Mouse (Mus musculus) stomach, embryonic 14.5 days (tissue): Measurements from ENCODE around the gene Wdr35. TPM values are rescaled to one million over a fixed set of nuclear protein-coding genes. Genes with fewer than 3 reads are reported as not detected.
A peak's percentile ranks its signal among the peaks of the same experiment; 100 is the strongest.

Source experiments
- ATAC-seq: fragments of 200-750 bp; cut with Nextera tagmentation; 2 replicates; pipeline ENCODE4 v1.8.0; 2017; ENCODE audit warnings: low read depth, moderate TSS enrichment; ENCODE audit not compliant: insufficient number of reproducible peaks, insufficient read depth, low FRiP score
- H3K27ac ChIP-seq: fragments of 300-500 bp; sonication (generic); 2 replicates; pipeline ENCODE4 v1.5.1; 2014; ENCODE audit warnings: mild to moderate bottlenecking, low read length, moderate library complexity, mixed read lengths
- H3K27me3 ChIP-seq: fragments of 300-500 bp; sonication (generic); 2 replicates; pipeline ENCODE4 v1.6.1; 2014; ENCODE audit warnings: low read length, control low read depth, mixed read lengths; ENCODE audit not compliant: control insufficient read depth, insufficient read depth
- H3K36me3 ChIP-seq: fragments of 300-500 bp; sonication (generic); 2 replicates; pipeline ENCODE4 v1.6.1; 2014; ENCODE audit warnings: mild to moderate bottlenecking, control low read depth, low read length, moderate library complexity, mixed read lengths; ENCODE audit not compliant: control insufficient read depth, insufficient read depth
- H3K4me1 ChIP-seq: fragments of 300-500 bp; sonication (generic); 2 replicates; pipeline ENCODE4 v1.6.1; 2014; ENCODE audit warnings: low read length, control low read depth, mixed read lengths; ENCODE audit not compliant: control insufficient read depth, insufficient read depth
- H3K4me2 ChIP-seq: fragments of 300-500 bp; sonication (generic); replicated peaks from 2 replicates; pipeline ENCODE4 v1.6.1; 2014; ENCODE audit warnings: low read depth, low read length, control low read depth
- H3K4me3 ChIP-seq: fragments of 300-500 bp; sonication (generic); 2 replicates; pipeline ENCODE4 v1.5.1; 2014; ENCODE audit warnings: low read depth, low read length, control low read depth
- H3K9ac ChIP-seq: fragments of 300-500 bp; sonication (generic); replicated peaks from 2 replicates; pipeline ENCODE4 v1.6.1; 2014; ENCODE audit warnings: low read depth, mild to moderate bottlenecking, control low read depth, low read length, moderate library complexity, mixed read lengths
- H3K9me3 ChIP-seq: fragments of 300-500 bp; sonication (generic); 2 replicates; pipeline ENCODE4 v1.6.1; 2016; ENCODE audit warnings: low read depth, low read length, control low read depth; ENCODE audit not compliant: control insufficient read depth
- WGBS: fragments of 180-500 bp; shearing (Covaris S2); extraction: QIAGEN DNeasy Blood & Tissue Kit; methylation state at CpG from one replicate; pipeline ENCODE4 v1.1.7; 2014; 5-methylcytosine and 5-hydroxymethylcytosine counted together
- polyA plus RNA-seq: library from polyadenylated mRNA; unstranded; fragments of >200 nt; fragmentation: Nextera tagmentation; extraction: Ambion mirVana; gene quantifications from 2 replicates; pipeline ENCODE4 v1.2.1, GENCODE M21; 2014

The Wdr35 gene
- polyA plus RNA-seq, 1 experiment from 2014 or later = 21.3 TPM

DNA sequence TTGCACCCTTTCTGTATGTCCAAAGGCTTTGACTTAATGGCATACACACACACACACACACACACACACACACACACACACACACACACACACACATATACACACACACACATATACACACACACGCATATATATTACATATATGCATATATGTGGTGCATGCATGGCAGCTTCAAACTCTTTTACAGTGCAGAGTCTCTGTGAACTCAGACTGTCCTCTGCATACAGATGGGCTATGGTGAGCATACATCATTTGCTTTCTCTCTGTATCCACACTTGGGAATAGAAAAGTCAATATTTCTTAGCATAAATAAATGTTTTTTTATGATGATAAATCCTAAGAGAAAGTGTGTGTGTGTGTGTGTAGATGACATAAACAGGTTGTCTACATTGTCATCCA, 97.4 kb downstream of the Wdr35 start:
- Histone ChIP-seq H3K9me3 (no peaks in the 10 kb centered on the region), H3K27me3 (no peaks in the 10 kb centered on the region), H3K36me3 (no peaks in the 10 kb centered on the region), H3K27ac (no peak overlapping the region), H3K4me2 (no peak overlapping the region), H3K9ac (no peak overlapping the region), H3K4me3 (no peak overlapping the region), H3K4me1 (no peaks in the 10 kb centered on the region)
- no peak for ATAC-seq
- 96% methylated on average over 1 of the region's 1 CpGs for WGBS

DNA sequence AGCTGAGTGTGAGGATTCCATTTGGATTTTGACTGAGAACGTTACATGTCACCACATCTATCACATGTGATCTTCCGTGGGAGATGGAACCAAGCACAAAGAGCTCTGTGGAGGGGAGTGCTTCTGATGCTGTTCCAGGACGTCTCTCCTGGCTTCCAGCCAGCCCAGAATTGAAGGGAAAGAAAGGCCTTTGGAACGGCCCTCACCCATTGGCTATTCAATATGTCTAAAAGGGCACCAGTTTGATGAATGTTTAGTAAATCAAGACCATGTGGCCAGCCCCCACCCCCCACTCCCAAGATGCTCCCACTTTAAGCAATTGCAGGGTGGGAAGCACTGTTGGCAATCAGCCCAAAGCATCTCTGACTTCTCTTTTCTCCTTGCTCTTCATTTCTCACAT, 97.8 kb downstream of the Wdr35 start:
- 28% methylated on average over 4 of the region's 4 CpGs for WGBS
- H3K27ac ChIP-seq = no peak overlapping the region
- H3K9me3 ChIP-seq = no peaks in the 10 kb centered on the region
- no peaks in the 10 kb centered on the region for H3K27me3 ChIP-seq
- no peaks in the 10 kb centered on the region for H3K4me1 ChIP-seq
- peak; percentile 63; the same call in 1 of the 2 replicates for ATAC-seq
- H3K36me3 ChIP-seq = no peaks in the 10 kb centered on the region
- no peak overlapping the region for H3K4me2 ChIP-seq
- H3K9ac ChIP-seq = no peak overlapping the region
- H3K4me3 ChIP-seq = no peak overlapping the region

DNA sequence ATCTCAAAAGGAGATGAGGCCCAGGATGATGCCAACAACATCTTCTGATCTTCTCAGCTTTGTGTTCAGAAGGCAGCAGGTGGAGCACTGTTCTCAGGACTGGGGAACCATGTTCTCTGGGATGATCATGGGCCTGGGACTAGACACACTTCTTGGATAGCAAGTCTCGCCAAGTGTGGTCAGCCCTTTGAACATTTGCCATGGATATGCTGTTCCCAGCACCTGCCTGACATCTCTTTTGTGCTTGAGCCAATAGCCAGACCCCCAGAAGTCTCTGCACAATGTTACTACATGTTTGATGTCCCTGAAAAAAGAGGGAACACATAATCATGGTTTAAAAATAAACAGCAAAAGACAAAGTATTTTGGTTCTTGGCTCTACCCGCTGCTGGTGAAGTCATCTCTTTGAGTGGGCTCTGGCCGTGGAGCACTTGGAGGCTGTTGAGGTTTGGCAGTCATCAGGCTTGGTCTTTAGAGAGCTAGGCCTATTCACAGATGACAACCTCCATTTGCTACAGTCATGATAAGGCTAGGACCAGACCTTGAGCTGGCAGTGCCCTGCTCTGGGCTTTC, 103.9 kb downstream of the Wdr35 start:
- Histone ChIP-seq H3K4me3 (no peak overlapping the region), H3K9ac (no peak overlapping the region), H3K4me1 (no peaks in the 10 kb centered on the region), H3K4me2 (no peak overlapping the region), H3K27me3 (no peaks in the 10 kb centered on the region), H3K9me3 (no peaks in the 10 kb centered on the region), H3K36me3 (no peaks in the 10 kb centered on the region), H3K27ac (no peak overlapping the region)
- ATAC-seq = no peak
- WGBS = 91% methylated on average over 3 of the region's 3 CpGs

Other genes starting within 250 kb of the Wdr35 start
- 112 and 129 TPM in 2 replicates for gene Sdc1, start 202.6 kb upstream of the Wdr35 start, polyA plus RNA-seq
- gene Laptm4a, start 52.2 kb upstream of the Wdr35 start, polyA plus RNA-seq = 148 and 186 TPM in 2 replicates
- 0.13 and 0.29 TPM in 2 replicates for gene Matn3, start 26.0 kb upstream of the Wdr35 start, polyA plus RNA-seq
- 22.9 and 24.0 TPM in 2 replicates for gene Ttc32, start 56.1 kb downstream of the Wdr35 start, polyA plus RNA-seq